Mouse (Mus musculus) G1E (cell line): ENCODE results near the gene Zfp114. TPM values are rescaled to one million over a fixed set of nuclear protein-coding genes. Genes with fewer than 3 reads are reported as not detected.
A peak's percentile ranks its signal among the peaks of the same experiment; 100 is the strongest.

Source experiments
- ATAC-seq: 2 replicates; pipeline ENCODE4 v1.8.0; 2016; ENCODE audit warnings: mild to moderate bottlenecking; ENCODE audit not compliant: insufficient number of reproducible peaks, poor library complexity, low FRiP score, severe bottlenecking; ENCODE audit errors: extremely low read depth
- DNase-seq: peaks from one replicate; pipeline ENCODE4 v3.0.0; 2012; ENCODE audit warnings: low spot score
- H3K27me3 ChIP-seq: 2 replicates; pipeline ENCODE4 v1.6.1; 2012; ENCODE audit warnings: mild to moderate bottlenecking, low read length, inconsistent platforms; ENCODE audit not compliant: insufficient read depth
- H3K36me3 ChIP-seq: replicated peaks from 2 replicates; pipeline ENCODE3; 2012; ENCODE audit warnings: mild to moderate bottlenecking, inconsistent platforms
- H3K4me1 ChIP-seq: 2 replicates; pipeline ENCODE4 v1.6.1; 2012; ENCODE audit warnings: low read depth, low read length, inconsistent platforms, mixed read lengths; ENCODE audit not compliant: insufficient read depth
- H3K4me3 ChIP-seq: 2 replicates; pipeline ENCODE4 v1.5.1; 2012; ENCODE audit warnings: low read depth, mild to moderate bottlenecking, inconsistent platforms, low read length, moderate library complexity, mixed read lengths
- H3K9me3 ChIP-seq: replicated peaks from 2 replicates; pipeline ENCODE4 v1.6.1; 2012; ENCODE audit warnings: inconsistent platforms
- CTCF ChIP-seq: IDR thresholded peaks from 2 replicates; pipeline ENCODE4 v1.5.1; 2012; ENCODE audit warnings: low read depth, low read length, inconsistent platforms, mixed read lengths
- GATA1 ChIP-seq: IDR thresholded peaks from 2 replicates; pipeline ENCODE4 v1.6.1; 2012; ENCODE audit warnings: borderline replicate concordance, low read length, inconsistent platforms, mixed read lengths
- GATA2 ChIP-seq: IDR thresholded peaks from 2 replicates; pipeline ENCODE4 v1.6.1; 2012; ENCODE audit warnings: low read depth, low read length, inconsistent platforms, borderline replicate concordance
- POLR2AphosphoS5 ChIP-seq: IDR thresholded peaks from 2 replicates; pipeline ENCODE4 v1.6.1; 2012; ENCODE audit warnings: low read depth, low read length, inconsistent platforms; ENCODE audit not compliant: insufficient replicate concordance
- TAL1 ChIP-seq: conservative IDR thresholded peaks from 2 replicates; pipeline ENCODE4 v1.6.1; 2012; ENCODE audit warnings: low read depth, low read length, inconsistent platforms, mixed read lengths
- polyA plus RNA-seq: library from polyadenylated mRNA; stranded (reverse); fragments of >175 nt; gene quantifications from 2 replicates; pipeline ENCODE4 v1.2.3, GENCODE M21; 2012
- total RNA-seq, 2 experiments: library from RNA; stranded (forward) in 1 of 2; stranded (reverse) in 1 of 2; fragments of 200-1000 nt in 1 of 2; fragments of >200 nt in 1 of 2; fragmentation: Nextera tagmentation in 1 of 2; gene quantifications; 2 replicates each; pipeline ENCODE4 v1.2.3; 2014 to 2017

Zfp114 gene
- total RNA-seq (2014; fragmentation: Nextera tagmentation) = not detected in 2 replicates
- 0.05 TPM in 1 of 2 replicates, not detected in the other for total RNA-seq (2017)
- not detected in 2 replicates for polyA plus RNA-seq

DNA sequence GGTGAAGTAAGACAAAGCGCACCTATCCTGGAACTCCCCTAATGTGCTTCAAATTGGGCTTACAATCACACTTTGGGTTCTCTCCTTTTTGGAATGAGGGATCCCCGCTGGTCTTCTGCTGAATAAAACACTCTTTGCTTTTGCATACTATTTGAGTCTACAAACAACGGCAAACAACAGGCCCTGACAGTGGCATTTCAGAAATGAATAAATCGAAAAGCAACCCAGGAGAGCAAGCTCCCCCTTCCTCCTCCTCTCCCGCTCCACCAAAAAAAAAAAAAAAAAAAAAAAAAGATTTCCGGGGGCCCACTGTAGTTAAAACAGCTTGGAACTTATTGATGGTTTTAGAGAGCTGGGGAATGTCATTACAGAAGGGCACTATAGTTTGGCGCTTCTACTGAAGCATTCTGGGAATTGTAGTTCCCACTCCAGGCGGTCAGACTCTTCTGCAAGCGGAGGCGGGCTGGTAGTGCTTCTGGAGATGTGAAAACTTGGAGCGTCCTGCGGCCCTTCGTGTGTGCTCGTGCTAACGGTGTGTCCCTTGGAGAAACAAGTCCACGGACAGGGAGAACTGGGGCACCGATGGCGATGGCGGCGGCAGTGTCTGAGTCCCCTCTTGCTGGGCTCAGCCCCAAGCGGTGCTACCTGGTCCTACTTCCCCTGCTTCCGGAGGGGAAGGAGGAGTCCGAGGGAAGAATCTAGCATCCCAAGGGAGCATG lies at the start of gene Zfp114:
Zfp114 (plus strand) TSS at position 443 of the 719 bp plus-strand sequence.
- TF ChIP-seq GATA1 = no peak
- no peak for TF ChIP-seq POLR2AphosphoS5
- no peak for TF ChIP-seq TAL1
- TF ChIP-seq GATA2 = no peak
- no peak for TF ChIP-seq CTCF
- DNase-seq = no peak

DNA sequence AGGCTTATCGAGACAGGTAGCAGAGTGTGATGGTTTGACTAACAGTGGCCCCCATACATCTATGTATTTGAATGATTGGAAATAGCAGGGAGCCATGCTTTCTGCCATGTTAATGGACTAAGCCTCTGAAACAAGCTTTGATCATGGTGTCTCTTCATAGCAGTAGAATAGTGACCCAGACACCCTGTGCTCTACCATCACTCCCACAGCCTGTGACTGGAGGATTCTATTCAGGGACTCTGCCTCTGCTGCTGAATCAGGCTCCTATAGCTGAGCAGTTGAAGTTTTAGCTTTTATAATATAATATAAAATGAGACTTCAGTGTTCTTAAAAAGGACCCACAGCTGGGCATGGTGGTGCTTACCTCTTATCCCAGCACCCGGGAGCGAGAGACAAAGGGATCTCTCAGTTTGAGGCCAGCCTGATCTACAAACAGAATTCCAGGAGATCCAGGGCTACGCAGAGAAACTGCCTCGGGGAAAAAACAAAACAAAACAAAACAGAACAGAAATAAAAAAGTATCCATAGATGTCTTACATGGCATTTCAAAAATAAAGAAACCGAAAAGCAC lies 41.4 kb upstream of the Zfp114 start:
- no peaks in the 10 kb centered on the region for H3K9me3 ChIP-seq
- TF ChIP-seq TAL1 = no peak
- no peak for TF ChIP-seq GATA1
- no peak for TF ChIP-seq POLR2AphosphoS5
- TF ChIP-seq GATA2 = no peak
- no peak for TF ChIP-seq CTCF
- no peak for ATAC-seq
- no peaks in the 10 kb centered on the region for H3K27me3 ChIP-seq
- DNase-seq = no peak
- H3K4me1 ChIP-seq = peaks cover 13% of the 10 kb centered on the region
- H3K4me3 ChIP-seq = peak overlapping the region; percentile 76
- H3K36me3 ChIP-seq = peaks cover 27% of the 10 kb centered on the region

More for the DNA sequence above, at the start of gene Zfp114:
- H3K4me1 ChIP-seq = no peaks in the 10 kb centered on the region
- H3K27me3 ChIP-seq = no peaks in the 10 kb centered on the region
- ATAC-seq = no peak
- no peaks in the 10 kb centered on the region for H3K36me3 ChIP-seq
- no peak within 1 kb of the TSS for H3K4me3 ChIP-seq
- H3K9me3 ChIP-seq = no peaks in the 10 kb centered on the region

DNA sequence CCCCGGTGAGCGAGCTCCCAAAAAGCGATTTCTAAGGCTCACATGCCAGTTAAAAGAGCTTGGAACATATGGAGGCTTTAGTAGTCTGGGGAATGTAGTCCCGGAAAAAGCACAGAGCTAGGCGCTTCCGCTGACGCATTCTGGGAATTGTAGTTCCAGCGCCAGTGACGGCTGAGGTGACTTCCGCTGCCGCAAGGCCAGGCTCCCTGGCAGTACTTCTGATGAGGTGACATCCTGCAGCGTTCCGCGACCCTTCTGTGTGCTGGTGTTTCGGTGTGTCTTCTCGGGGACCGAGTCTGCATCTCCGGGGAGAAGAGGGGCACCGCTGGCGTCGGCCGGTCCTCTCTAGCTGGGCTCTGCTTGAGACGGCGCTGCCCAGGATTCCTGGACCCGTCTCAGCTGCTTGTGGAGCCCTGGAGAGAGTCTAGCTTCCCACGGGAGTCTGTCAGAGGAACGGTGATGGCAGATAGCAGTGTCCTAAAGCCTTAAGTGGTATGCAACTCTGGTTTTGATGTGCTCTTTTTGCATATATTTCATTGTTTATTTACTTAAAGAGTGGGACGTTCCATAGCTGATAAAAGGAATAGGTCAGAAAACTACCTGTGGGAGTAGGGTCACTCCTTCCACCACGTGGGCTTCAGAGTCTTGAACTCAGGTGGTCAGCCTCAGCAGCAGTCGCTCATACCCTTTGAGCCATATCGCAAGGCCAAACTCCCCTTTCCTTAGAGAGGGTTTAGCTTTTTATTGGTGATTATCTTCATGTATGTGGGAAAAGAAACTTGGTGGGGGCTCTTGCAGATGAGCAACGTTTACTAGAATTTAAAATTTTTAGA lies 40.6 kb upstream of the Zfp114 start, which contains the start of gene Zfp235:
Zfp235 (plus strand) TSS at position 174 of the 833 bp plus-strand sequence.
- peak; percentile 96 for ATAC-seq
- H3K4me3 ChIP-seq = peak within 1 kb of the TSS; percentile 76
- peaks cover 13% of the 10 kb centered on the region for H3K4me1 ChIP-seq
- H3K27me3 ChIP-seq = no peaks in the 10 kb centered on the region
- TF ChIP-seq GATA1 (no peak), TAL1 (no peak), GATA2 (no peak), POLR2AphosphoS5 (no peak), CTCF (no peak)
- H3K36me3 ChIP-seq = peaks cover 34% of the 10 kb centered on the region
- no peaks in the 10 kb centered on the region for H3K9me3 ChIP-seq
- DNase-seq = peak; percentile 75

DNA sequence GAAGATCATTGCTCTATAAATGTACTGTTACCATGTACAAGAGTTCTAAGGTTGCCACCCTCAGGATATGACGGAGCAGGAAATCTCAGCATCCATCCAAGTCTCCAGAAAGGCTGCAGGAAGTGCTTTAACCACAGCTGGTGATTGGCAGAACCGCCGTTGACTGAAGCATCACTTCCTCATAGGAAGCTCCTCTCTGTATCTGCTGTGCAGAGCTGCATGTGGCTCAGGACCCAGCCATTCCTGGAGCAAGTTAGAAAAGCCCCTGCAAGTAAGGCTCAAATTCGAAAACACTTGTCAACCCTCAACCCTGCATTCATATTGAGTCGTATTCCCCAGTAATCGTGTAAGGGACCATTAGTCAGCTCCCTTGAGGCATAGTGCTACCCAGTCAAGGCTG lies 32.3 kb upstream of the Zfp114 start:
- TF ChIP-seq GATA1 = no peak
- TF ChIP-seq CTCF = no peak
- TF ChIP-seq GATA2 = no peak
- no peak for TF ChIP-seq TAL1
- TF ChIP-seq POLR2AphosphoS5 = no peak
- Histone ChIP-seq H3K9me3 (peaks cover 2% of the 10 kb centered on the region; the same call in 1 of the 2 replicates), H3K4me3 (no peak overlapping the region), H3K4me1 (no peaks in the 10 kb centered on the region), H3K27me3 (no peaks in the 10 kb centered on the region; the same call in 1 of the 2 replicates), H3K36me3 (peaks cover 39% of the 10 kb centered on the region)
- ATAC-seq (no peak), DNase-seq (no peak)

DNA sequence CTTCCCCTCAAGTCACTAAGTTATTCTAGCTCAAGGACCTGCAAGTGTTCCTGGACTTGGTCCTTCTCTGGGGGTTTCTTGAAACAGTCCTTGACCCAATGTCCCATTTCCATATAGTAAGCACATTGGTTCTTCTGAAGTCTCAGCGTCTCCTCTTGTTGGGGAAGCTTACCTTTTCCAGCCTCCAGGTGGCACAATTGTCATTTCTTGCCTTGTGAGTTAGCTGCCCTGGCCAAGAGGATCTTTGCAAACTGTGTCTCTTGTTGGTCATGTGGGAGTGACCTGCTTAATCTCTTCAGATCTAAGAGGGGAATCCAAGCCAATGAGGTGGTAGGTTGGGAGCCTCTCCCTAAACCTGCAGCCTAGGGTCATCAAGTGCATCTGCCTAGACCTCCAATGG lies 21.6 kb upstream of the Zfp114 start:
- DNase-seq (no peak), ATAC-seq (no peak)

More for the DNA sequence above, 21.6 kb upstream of the Zfp114 start:
- Histone ChIP-seq H3K4me1 (no peaks in the 10 kb centered on the region), H3K27me3 (no peaks in the 10 kb centered on the region), H3K9me3 (no peaks in the 10 kb centered on the region), H3K36me3 (no peaks in the 10 kb centered on the region), H3K4me3 (no peak overlapping the region)
- TF ChIP-seq POLR2AphosphoS5 (no peak), CTCF (no peak), GATA2 (no peak), GATA1 (no peak), TAL1 (no peak)
